Mouse (Mus musculus): ENCODE measurements around the gene Chmp2a. TPM values are rescaled to one million over a fixed set of nuclear protein-coding genes. Genes with fewer than 3 reads are reported as not detected.
A peak's percentile ranks its signal among the peaks of the same experiment; 100 is the strongest.

Gene Chmp2a
- total RNA-seq, 2 experiments from 2014 or later: 76.2 to 106 TPM

DNA sequence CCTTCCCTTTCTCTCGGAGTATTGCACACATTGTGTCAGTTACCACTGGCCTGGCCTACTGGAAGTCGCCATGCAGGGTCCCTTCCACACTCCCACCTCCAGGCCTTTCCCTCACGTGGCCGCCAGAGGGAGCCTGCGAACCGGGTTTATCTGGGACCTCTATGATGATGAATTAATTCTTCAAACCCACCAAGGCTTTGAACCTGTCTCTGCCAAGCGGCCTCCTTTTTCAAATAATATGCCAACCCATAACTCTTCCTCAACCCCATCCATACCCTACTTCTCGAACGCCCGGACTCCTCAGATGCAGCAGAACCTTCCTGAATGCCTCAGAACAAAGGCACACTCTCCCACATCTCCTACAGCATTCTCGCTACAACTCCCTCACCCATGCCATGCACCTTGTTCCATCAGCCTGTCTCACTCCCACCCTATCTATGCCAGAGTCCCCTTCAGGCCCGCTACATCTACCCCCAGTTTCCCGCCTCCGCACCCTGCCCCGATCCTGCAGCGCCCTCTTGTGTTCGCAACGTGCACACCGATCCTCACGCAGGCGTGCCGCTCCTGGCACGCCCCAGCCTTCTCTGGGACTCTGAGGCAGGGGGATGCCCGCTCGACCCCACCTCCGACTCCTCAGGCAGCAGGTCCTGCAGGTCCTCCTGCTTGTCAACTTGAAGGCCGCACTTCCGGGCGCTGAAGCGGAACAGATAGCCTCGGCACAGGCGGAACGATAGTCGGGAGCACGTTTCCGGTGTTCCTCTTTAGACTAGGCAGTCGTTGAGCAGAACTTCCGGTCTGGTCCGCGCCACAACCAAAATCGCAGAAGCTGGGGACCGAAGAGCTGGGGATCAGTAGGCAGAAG is 25.2 kb downstream of the Chmp2a start:
- H3K4me3 ChIP-seq: peak overlapping the region; percentile 80
- peak; percentile 93 for DNase-seq
- intact Hi-C loops (cut with DNase I): loop anchor here (1.0 kb wide), 2 partner anchors 37 to 99 kb away; no protein-coding TSS in a partner anchor
- H3K27ac ChIP-seq: peak overlapping the region; percentile 97
- TF ChIP-seq CTCF (IDR thresholded peaks at IDR 0.05): peak; percentile 74

DNA sequence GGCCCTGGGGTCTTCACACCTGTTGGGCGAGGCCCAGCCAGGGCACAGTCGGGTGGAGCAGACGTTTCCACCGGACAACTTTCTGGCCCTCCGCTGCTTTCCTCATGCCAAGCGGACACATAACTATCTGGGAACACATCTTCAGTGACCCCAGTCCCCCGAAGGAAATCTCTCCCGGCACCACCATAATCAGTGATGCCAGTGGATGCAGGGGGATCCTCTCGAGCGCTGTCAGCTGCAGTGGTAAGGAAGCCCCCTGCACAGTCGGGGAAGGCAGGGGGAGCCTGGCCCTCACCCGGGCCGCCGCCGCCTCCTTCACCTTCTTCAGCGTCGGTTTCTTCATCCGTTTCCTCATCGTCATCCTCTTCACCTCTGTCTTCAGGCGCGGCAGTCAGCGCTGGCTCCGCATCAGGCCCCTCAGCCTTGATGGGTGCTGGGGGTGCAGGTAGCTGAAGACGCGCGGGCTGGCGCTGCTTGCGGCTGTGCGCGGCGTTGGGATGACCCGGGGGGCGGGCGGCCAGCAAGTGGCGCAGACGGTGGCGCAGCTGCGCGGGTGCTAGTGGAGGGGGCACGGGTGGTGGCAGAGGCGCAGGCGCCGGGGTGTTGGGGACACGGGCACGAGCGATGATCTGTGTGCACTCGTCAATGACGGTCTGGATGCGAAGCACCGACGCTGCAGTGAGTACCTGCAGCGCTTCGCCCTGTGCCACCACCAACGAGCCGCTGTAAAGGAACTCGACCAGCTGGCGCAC is 27.1 kb downstream of the Chmp2a start:
- intact Hi-C loops (cut with DNase I): no loop called here
- DNase-seq: peak; percentile 20
- Histone ChIP-seq H3K4me3 (peak overlapping the region; percentile 36), H3K27ac (peak overlapping the region; percentile 63)
- no peak for TF ChIP-seq CTCF (IDR thresholded peaks at IDR 0.05)

DNA sequence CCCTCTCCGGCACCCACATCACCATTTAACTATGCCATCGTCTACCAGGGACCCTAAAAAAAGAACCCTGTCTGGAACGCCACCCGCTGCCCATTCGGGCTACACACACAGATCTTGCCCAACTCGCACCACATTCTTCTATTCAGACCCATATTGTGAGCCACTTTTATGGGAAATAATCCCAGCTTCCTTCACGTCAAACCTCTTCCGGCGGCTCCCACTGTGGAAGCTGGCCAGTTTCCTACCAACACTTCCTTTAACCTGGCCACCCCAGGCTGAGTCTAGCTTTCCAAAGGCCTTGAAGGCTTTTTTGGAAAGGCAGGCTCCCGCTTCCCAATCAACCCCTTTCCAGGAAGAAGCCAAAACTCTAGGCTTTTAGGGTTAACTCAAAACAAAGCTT is 28.1 kb downstream of the Chmp2a start:
- DNase-seq: no peak
- no peak for TF ChIP-seq CTCF (IDR thresholded peaks at IDR 0.05)
- intact Hi-C loops (cut with DNase I): no loop called here
- Histone ChIP-seq H3K4me3 (peak overlapping the region; percentile 36), H3K27ac (peak overlapping the region; percentile 63)

DNA sequence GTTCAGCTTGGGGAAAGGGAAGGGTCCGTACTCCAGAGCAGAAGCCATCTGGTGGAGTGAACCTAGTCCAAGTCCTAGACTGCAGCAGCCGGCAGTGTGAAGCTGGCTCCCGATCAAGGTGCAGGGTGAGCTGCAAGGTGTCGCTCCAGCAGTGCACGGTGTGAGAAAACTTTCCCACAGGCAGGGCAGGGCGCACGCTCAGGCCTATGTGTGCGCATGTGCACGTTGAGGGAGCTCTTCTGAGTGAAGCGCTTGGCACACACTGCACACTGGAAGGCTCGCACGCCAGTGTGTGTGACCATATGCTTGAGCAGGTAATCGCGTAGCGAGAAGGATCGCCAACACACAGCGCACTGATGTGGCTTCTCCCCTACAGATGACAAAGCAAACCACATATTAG is 28.6 kb downstream of the Chmp2a start:
- H3K27ac ChIP-seq: peak overlapping the region; percentile 63
- peak overlapping the region; percentile 36 for H3K4me3 ChIP-seq
- no peak for DNase-seq
- no peak for TF ChIP-seq CTCF (IDR thresholded peaks at IDR 0.05)
- intact Hi-C loops (cut with DNase I): no loop called here

DNA sequence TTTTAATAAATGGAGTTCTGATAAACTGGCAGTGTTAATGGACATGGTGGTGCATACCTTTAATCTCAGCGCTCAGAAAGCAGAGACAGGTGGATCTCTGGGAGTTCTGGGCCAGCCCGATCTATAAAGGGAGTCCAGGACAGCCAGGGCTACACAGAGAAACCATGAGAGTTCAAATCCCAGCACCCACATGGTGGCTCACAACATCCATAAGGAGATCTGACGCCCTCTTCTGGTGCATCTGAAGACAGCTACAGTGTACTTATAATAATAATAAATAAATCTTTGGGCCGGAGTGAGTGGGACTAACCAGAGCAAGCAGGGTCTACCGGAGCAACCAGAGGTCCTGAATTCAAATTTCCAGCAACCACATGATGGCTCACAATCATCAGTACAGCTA is 31.2 kb downstream of the Chmp2a start:
- intact Hi-C loops (cut with DNase I): no loop called here
- no peak for DNase-seq
- no peak overlapping the region for H3K4me3 ChIP-seq
- no peak overlapping the region for H3K27ac ChIP-seq
- no peak for TF ChIP-seq CTCF (IDR thresholded peaks at IDR 0.05)

DNA sequence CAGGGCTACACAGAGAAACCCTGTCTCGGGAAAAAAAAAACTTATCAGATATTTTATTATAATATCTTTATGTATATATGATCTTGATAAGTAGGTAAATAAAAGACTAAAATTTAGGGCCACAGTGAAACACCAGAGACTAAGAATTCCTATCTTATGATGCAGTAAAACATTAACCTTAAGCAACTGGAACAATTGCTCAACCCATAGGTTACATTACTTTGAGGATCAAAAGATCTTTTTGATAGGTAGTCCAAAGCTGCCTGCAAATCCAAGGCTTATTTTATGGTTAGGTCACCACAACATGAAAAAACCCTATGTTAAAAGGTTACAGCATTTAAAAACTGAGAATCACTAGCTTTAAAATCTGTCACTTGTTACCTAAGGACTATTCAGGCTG is 33.0 kb downstream of the Chmp2a start:
- TF ChIP-seq CTCF (IDR thresholded peaks at IDR 0.05): no peak
- H3K4me3 ChIP-seq: no peak overlapping the region
- DNase-seq: no peak
- intact Hi-C loops (cut with DNase I): no loop called here
- H3K27ac ChIP-seq: no peak overlapping the region

DNA sequence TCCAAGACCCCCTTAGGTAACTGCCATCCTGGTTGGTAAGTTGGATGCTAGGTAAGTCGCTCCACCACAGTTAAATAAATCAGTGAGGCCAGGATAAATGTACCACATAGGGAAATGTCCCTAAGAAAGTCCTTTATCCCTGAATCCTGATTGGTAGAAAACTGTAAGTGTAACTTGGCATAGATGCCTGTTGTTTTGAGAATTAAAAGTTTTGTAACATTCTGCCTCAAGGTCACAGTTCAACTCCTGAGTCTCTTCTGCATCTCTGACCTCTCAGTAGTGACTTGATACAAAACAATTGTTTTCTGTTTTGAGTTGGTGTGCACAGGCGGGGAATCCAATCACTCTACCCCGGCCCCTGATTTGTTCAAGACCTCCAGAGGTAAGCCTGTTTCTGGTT is 35.8 kb downstream of the Chmp2a start, which contains the start of gene Trim28:
Gene Trim28 (plus strand): TSS at position 264 of the 400 bp plus-strand sequence.
- TF ChIP-seq CTCF (IDR thresholded peaks at IDR 0.05): no peak
- intact Hi-C loops (cut with DNase I): no loop called here
- no peak within 1 kb of the TSS for H3K27ac ChIP-seq
- no peak within 1 kb of the TSS for H3K4me3 ChIP-seq
- DNase-seq: no peak

DNA sequence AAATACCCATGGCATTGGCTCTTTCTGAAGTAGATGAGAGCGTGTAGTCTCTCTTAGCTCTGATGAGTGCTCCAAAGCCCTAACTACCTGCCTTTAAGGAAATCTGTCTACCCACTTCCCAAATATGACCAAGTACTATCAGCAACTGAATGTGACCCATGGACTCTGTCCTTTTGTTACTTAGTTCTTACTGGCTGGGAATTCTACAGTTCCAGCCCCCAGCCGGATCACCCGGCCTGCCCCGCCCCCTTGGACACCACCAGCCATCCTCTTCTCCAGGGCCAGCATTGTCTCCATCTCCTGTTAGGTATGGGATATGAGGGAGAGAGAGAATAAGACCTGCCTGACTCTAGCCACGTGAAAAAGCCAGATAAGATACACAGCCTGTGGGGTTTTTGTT is 36.6 kb downstream of the Chmp2a start, which contains the start of gene Slc27a5:
Gene Slc27a5 (minus strand): TSS at position 140 of the 400 bp plus-strand sequence.
- Histone ChIP-seq H3K27ac (no peak within 1 kb of the TSS), H3K4me3 (no peak within 1 kb of the TSS)
- intact Hi-C loops (cut with DNase I): no loop called here
- TF ChIP-seq CTCF (IDR thresholded peaks at IDR 0.05): no peak
- no peak for DNase-seq

DNA sequence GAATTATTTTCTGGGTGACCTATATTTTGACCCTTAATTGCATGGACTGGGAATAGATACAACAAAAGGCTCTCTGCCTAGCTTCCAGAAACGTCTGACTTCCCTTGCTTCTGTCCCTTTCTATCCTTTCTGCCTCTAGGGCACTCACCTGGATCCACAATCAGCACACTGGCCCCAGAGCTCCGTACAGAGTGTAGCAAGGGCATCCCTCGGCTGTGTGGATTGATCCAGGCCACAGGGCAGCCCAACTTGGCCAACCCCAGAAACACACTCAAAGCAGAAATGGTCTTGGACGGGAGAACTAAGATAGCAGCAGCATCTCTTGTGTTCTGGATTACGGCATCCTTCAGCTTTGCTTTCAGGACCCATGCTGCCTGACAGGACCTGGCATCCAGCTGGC is 37.4 kb downstream of the Chmp2a start:
- H3K27ac ChIP-seq: no peak overlapping the region
- H3K4me3 ChIP-seq: no peak overlapping the region
- DNase-seq: no peak
- intact Hi-C loops (cut with DNase I): no loop called here
- TF ChIP-seq CTCF (IDR thresholded peaks at IDR 0.05): no peak

DNA sequence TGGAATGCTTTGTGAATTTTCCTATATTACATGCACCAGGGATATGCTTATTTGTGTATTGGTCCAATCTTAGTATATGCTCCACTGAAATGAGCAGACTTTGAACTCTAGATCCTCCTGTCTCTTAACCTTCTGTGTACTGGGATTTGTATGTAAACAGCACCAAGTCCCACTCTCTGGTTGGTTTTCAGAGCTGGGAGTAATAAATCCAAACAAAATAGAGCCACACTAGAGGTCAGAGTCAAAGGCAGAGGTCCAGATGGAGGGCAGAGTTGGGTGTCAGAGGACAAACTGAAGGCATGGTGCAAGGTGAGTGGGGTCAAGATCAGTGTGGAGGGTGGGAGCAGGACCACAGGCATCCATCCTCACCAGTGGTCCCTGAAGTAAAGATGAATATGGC is 38.7 kb downstream of the Chmp2a start:
- intact Hi-C loops (cut with DNase I): no loop called here
- H3K27ac ChIP-seq: no peak overlapping the region
- H3K4me3 ChIP-seq: no peak overlapping the region
- no peak for TF ChIP-seq CTCF (IDR thresholded peaks at IDR 0.05)
- DNase-seq: no peak

DNA sequence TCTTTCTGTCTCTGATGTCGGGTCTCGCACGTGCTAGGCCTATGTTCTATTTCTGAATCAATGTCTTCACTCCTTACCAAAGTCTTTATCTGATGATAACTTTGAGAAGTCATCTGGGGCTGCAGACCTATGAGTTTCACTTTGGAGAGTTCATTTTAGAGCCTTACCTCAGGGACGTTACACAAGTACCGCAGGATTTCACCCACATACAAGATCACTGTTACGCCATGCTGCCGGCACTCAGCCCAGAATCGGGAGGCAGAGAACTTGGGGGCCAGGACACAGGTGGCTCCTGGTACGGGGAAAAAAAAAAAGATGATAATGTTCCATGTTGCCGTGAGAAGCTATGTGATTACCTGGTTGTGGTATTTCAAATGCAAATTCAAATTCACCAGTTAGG is 41.5 kb downstream of the Chmp2a start:
- no peak for DNase-seq
- intact Hi-C loops (cut with DNase I): no loop called here
- Histone ChIP-seq H3K27ac (no peak overlapping the region), H3K4me3 (no peak overlapping the region)
- no peak for TF ChIP-seq CTCF (IDR thresholded peaks at IDR 0.05)

DNA sequence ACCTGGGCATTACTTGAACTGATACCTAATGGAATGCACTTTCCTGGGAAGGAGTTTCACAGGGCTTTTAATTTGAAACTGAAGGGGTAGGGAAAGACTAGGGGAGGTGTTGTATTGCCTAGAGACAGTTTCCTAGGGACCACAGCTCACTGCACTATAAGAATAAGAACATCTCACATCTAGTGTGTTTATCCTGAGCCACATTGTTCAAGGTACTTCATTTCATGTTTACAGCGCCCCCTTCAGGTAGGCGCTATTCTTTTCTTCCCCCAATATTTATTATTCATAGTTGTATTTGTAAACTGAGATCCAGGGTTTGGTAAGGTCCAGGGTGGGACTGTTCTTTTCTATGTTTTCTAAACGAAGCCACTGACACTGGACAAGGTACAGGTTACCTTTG is 42.4 kb downstream of the Chmp2a start:
- Histone ChIP-seq H3K4me3 (no peak overlapping the region), H3K27ac (no peak overlapping the region)
- peak; percentile 66 for TF ChIP-seq CTCF (IDR thresholded peaks at IDR 0.05)
- intact Hi-C loops (cut with DNase I): no loop called here
- DNase-seq: no peak

Data from gastrocnemius, adult 2 months (tissue).